Mouse (Mus musculus) embryonic facial prominence, embryonic 14.5 days (tissue): ENCODE measurements around the gene Mpv17l. TPM values are rescaled to one million over a fixed set of nuclear protein-coding genes. Genes with fewer than 3 reads are reported as not detected.
"Not testable (repeated sequence)": the region's sequence is repeated elsewhere in the genome, so short reads cannot be mapped to it uniquely, and the experiment has no call there.

Experiments used
- ATAC-seq: fragments of 200-750 bp; cut with Nextera tagmentation; 2 replicates; pipeline ENCODE4 v1.8.0; 2017; ENCODE audit warnings: low read depth, moderate number of reproducible peaks, moderate TSS enrichment
- DNase-seq: peaks from one replicate; pipeline ENCODE4 v3.0.0-alpha.2; 2015; ENCODE audit warnings: low spot score
- H3K27ac ChIP-seq: fragments of 300-500 bp; sonication (generic); replicated peaks from 2 replicates; pipeline ENCODE4 v1.5.1; 2014; ENCODE audit warnings: low read depth, mild to moderate bottlenecking, low read length, moderate library complexity
- H3K27me3 ChIP-seq: fragments of 300-500 bp; sonication (generic); replicated peaks from 2 replicates; pipeline ENCODE4 v1.6.1; 2014; ENCODE audit warnings: low read length; ENCODE audit not compliant: control insufficient read depth, insufficient read depth
- H3K36me3 ChIP-seq: fragments of 300-500 bp; sonication (generic); 2 replicates; pipeline ENCODE4 v1.6.1; 2014; ENCODE audit warnings: low read length, mixed read lengths; ENCODE audit not compliant: control insufficient read depth, insufficient read depth
- H3K4me1 ChIP-seq: fragments of 300-500 bp; sonication (generic); 2 replicates; pipeline ENCODE4 v1.6.1; 2014; ENCODE audit warnings: antibody characterized with exemption, low read length; ENCODE audit not compliant: control insufficient read depth, insufficient read depth
- H3K4me2 ChIP-seq: fragments of 300-500 bp; sonication (generic); 2 replicates; pipeline ENCODE4 v1.6.1; 2014; ENCODE audit warnings: low read depth, mild to moderate bottlenecking, low read length, moderate library complexity, mixed read lengths
- H3K4me3 ChIP-seq: fragments of 300-500 bp; sonication (generic); 2 replicates; pipeline ENCODE4 v1.5.1; 2014; ENCODE audit warnings: low read depth, mild to moderate bottlenecking, low read length
- H3K9ac ChIP-seq: fragments of 300-500 bp; sonication (generic); 2 replicates; pipeline ENCODE4 v1.6.1; 2014; ENCODE audit warnings: low read depth, mild to moderate bottlenecking, low read length, moderate library complexity, mixed read lengths
- H3K9me3 ChIP-seq: fragments of 300-500 bp; sonication (generic); 2 replicates; pipeline ENCODE4 v1.6.1; 2016; ENCODE audit warnings: low read length; ENCODE audit not compliant: control insufficient read depth
- WGBS: fragments of 180-500 bp; shearing (Covaris S2); extraction: QIAGEN DNeasy Blood & Tissue Kit; methylation state at CpG from one replicate; pipeline ENCODE4 v1.1.7; 2014; 5-methylcytosine and 5-hydroxymethylcytosine counted together
- polyA plus RNA-seq: library from polyadenylated mRNA; unstranded; fragments of >200 nt; fragmentation: Nextera tagmentation; extraction: Ambion mirVana; gene quantifications from 2 replicates; pipeline ENCODE4 v1.2.1, GENCODE M21; 2014

Mpv17l gene
- polyA plus RNA-seq, 1 experiment from 2014 or later = 5.7 TPM

- 29% methylated on average over 4 of the region's 4 CpGs for WGBS
- H3K4me1 ChIP-seq = peaks cover 11% of the 10 kb centered on the region; the same call in 1 of the 2 replicates
- ATAC-seq = no peak
- H3K4me3 ChIP-seq = no peak overlapping the region
- no peaks in the 10 kb centered on the region for H3K36me3 ChIP-seq
- H3K27me3 ChIP-seq = no peaks in the 10 kb centered on the region
- no peaks in the 10 kb centered on the region for H3K9me3 ChIP-seq
- DNase-seq = no peak
- no peak overlapping the region for H3K9ac ChIP-seq
- no peak overlapping the region for H3K4me2 ChIP-seq
- no peak overlapping the region for H3K27ac ChIP-seq
Measured at GRCm38 (mm10) chr16:13944178-13944577, 41.2 kb downstream of the Mpv17l start.

- no peaks in the 10 kb centered on the region for H3K9me3 ChIP-seq
- H3K9ac ChIP-seq = no peak overlapping the region
- H3K4me2 ChIP-seq = no peak overlapping the region
- H3K27me3 ChIP-seq = no peaks in the 10 kb centered on the region
- peak; percentile 33 for DNase-seq
- H3K4me3 ChIP-seq = no peak overlapping the region
- no peaks in the 10 kb centered on the region for H3K36me3 ChIP-seq
- H3K4me1 ChIP-seq = peaks cover 11% of the 10 kb centered on the region; the same call in 1 of the 2 replicates
- peak; percentile 42 for ATAC-seq
- 61% methylated on average over 5 of the region's 5 CpGs for WGBS
- H3K27ac ChIP-seq = peak overlapping the region; percentile 21; the same call in 1 of the 2 replicates
Measured at GRCm38 (mm10) chr16:13944752-13945151, 41.8 kb downstream of the Mpv17l start.

- 54% methylated on average over 4 of the region's 4 CpGs for WGBS
- Histone ChIP-seq H3K9ac (no peak overlapping the region), H3K4me3 (no peak overlapping the region), H3K27ac (peak overlapping the region; percentile 21; the same call in 1 of the 2 replicates), H3K4me1 (peaks cover 11% of the 10 kb centered on the region; the same call in 1 of the 2 replicates), H3K27me3 (no peaks in the 10 kb centered on the region), H3K4me2 (no peak overlapping the region), H3K36me3 (no peaks in the 10 kb centered on the region), H3K9me3 (no peaks in the 10 kb centered on the region)
- DNase-seq = peak; percentile 66
- ATAC-seq = peak; percentile 36; the same call in 1 of the 2 replicates
Measured at GRCm38 (mm10) chr16:13945153-13945552, 42.2 kb downstream of the Mpv17l start.

GRCm38 (mm10) chr16:13946306-13946705 lies 43.3 kb downstream of the Mpv17l start:
- Histone ChIP-seq H3K27me3 (no peaks in the 10 kb centered on the region), H3K9me3 (no peaks in the 10 kb centered on the region), H3K9ac (no peak overlapping the region), H3K36me3 (no peaks in the 10 kb centered on the region), H3K4me2 (no peak overlapping the region), H3K4me3 (no peak overlapping the region), H3K4me1 (peaks cover 11% of the 10 kb centered on the region; the same call in 1 of the 2 replicates), H3K27ac (no peak overlapping the region)
- WGBS = 85% methylated on average over 1 of the region's 1 CpGs
- DNase-seq (no peak), ATAC-seq (no peak)

- no peak overlapping the region for H3K9ac ChIP-seq
- no peak overlapping the region for H3K4me2 ChIP-seq
- H3K27ac ChIP-seq = no peak overlapping the region
- no peaks in the 10 kb centered on the region for H3K27me3 ChIP-seq
- DNase-seq = no peak
- H3K36me3 ChIP-seq = no peaks in the 10 kb centered on the region
- H3K9me3 ChIP-seq = no peaks in the 10 kb centered on the region
- ATAC-seq = no peak
- WGBS = 71% methylated on average over 3 of the region's 3 CpGs
- H3K4me1 ChIP-seq = no peaks in the 10 kb centered on the region
- H3K4me3 ChIP-seq = no peak overlapping the region
Measured at GRCm38 (mm10) chr16:13951245-13951644, 48.3 kb downstream of the Mpv17l start.

GRCm38 (mm10) chr16:13962053-13962452 lies 59.1 kb downstream of the Mpv17l start:
- 22% methylated on average over 1 of the region's 1 CpGs for WGBS
- no peak overlapping the region for H3K4me2 ChIP-seq
- no peaks in the 10 kb centered on the region for H3K9me3 ChIP-seq
- H3K4me1 ChIP-seq = no peaks in the 10 kb centered on the region
- H3K27me3 ChIP-seq = no peaks in the 10 kb centered on the region
- H3K4me3 ChIP-seq = no peak overlapping the region
- ATAC-seq = no peak
- H3K9ac ChIP-seq = no peak overlapping the region
- DNase-seq = no peak
- H3K27ac ChIP-seq = no peak overlapping the region
- H3K36me3 ChIP-seq = no peaks in the 10 kb centered on the region

- H3K9ac ChIP-seq = no peak overlapping the region
- no peak overlapping the region for H3K27ac ChIP-seq
- no peak for DNase-seq
- H3K36me3 ChIP-seq = no peaks in the 10 kb centered on the region
- H3K4me1 ChIP-seq = no peaks in the 10 kb centered on the region
- WGBS = 91% methylated on average over 1 of the region's 1 CpGs
- no peak overlapping the region for H3K4me3 ChIP-seq
- no peaks in the 10 kb centered on the region for H3K27me3 ChIP-seq
- H3K9me3 ChIP-seq = no peaks in the 10 kb centered on the region
- no peak for ATAC-seq
- no peak overlapping the region for H3K4me2 ChIP-seq
Measured at GRCm38 (mm10) chr16:13969096-13969495, 66.1 kb downstream of the Mpv17l start.

GRCm38 (mm10) chr16:13972051-13972450 lies 69.1 kb downstream of the Mpv17l start:
- Histone ChIP-seq H3K36me3 (no peaks in the 10 kb centered on the region), H3K27ac (no peak overlapping the region), H3K4me2 (no peak overlapping the region), H3K4me3 (no peak overlapping the region), H3K9ac (no peak overlapping the region), H3K9me3 (no peaks in the 10 kb centered on the region), H3K27me3 (no peaks in the 10 kb centered on the region), H3K4me1 (no peaks in the 10 kb centered on the region)
- no peak for DNase-seq
- 89% methylated on average over 8 of the region's 8 CpGs for WGBS
- no peak for ATAC-seq

- H3K36me3 ChIP-seq, H3K27ac ChIP-seq, H3K9ac ChIP-seq, H3K4me1 ChIP-seq, H3K4me2 ChIP-seq, H3K27me3 ChIP-seq, DNase-seq, H3K4me3 ChIP-seq, ATAC-seq, H3K9me3 ChIP-seq: not testable (repeated sequence)
- WGBS = 71% methylated on average over 4 of the region's 4 CpGs
Measured at GRCm38 (mm10) chr16:13976358-13976896, 73.5 kb downstream of the Mpv17l start.
